Mouse (Mus musculus) MEL (cell line): ENCODE measurements around the gene Hmx2. TPM values are rescaled to one million over a fixed set of nuclear protein-coding genes. Genes with fewer than 3 reads are reported as not detected.
A peak's percentile ranks its signal among the peaks of the same experiment; 100 is the strongest.

ENCODE experiments used
- DNase-seq: peaks from one replicate; pipeline ENCODE4 v3.0.0; 2011; ENCODE audit warnings: low read depth, low spot score
- H3K27ac ChIP-seq: 2 replicates; pipeline ENCODE4 v1.5.1; 2012; ENCODE audit warnings: low read depth, mild to moderate bottlenecking, control low read depth, low read length, moderate library complexity; ENCODE audit not compliant: control insufficient read depth
- H3K27me3 ChIP-seq, 2 experiments: fragments of 150-350 bp in 1 of 2; sonication (generic) in 1 of 2; 2 replicates each; pipeline ENCODE4 v1.6.1; 2012; ENCODE audit warnings: low read length in 2 of 2, mild to moderate bottlenecking in 2 of 2, improper control_type of control experiment in 1 of 2, moderate library complexity in 1 of 2; ENCODE audit not compliant: insufficient read depth in 2 of 2, control insufficient read depth in 1 of 2
- H3K36me3 ChIP-seq, 2 experiments: 2 replicates each; pipeline ENCODE4 v1.6.1; 2012 to 2014; ENCODE audit warnings: low read length in 2 of 2, improper control_type of control experiment in 1 of 2, inconsistent platforms in 1 of 2, mild to moderate bottlenecking in 1 of 2; ENCODE audit not compliant: insufficient read depth in 2 of 2, control insufficient read depth in 1 of 2
- H3K4me1 ChIP-seq, 2 experiments: fragments of 150-350 bp in 1 of 2; sonication (generic) in 1 of 2; 2 replicates each; pipeline ENCODE4 v1.6.1; 2012; ENCODE audit warnings: low read length in 2 of 2, improper control_type of control experiment in 1 of 2, mild to moderate bottlenecking in 1 of 2; ENCODE audit not compliant: insufficient read depth in 2 of 2, control insufficient read depth in 1 of 2
- H3K4me3 ChIP-seq, 2 experiments: fragments of 150-350 bp in 1 of 2; sonication (generic) in 1 of 2; 2 replicates each; pipeline ENCODE4 v1.5.1; 2012; ENCODE audit warnings: low read depth in 2 of 2, low read length in 2 of 2, mild to moderate bottlenecking in 2 of 2, moderate library complexity in 2 of 2, control low read depth in 1 of 2, improper control_type of control experiment in 1 of 2; ENCODE audit not compliant: control insufficient read depth in 1 of 2, insufficient read depth in 1 of 2
- H3K79me2 ChIP-seq: 2 replicates; pipeline ENCODE4 v1.6.1; 2012; ENCODE audit warnings: mild to moderate bottlenecking, low read length, moderate library complexity; ENCODE audit not compliant: control insufficient read depth, poor library complexity, insufficient read depth
- H3K9ac ChIP-seq: 2 replicates; pipeline ENCODE4 v1.6.1; 2012; ENCODE audit warnings: low read depth, mild to moderate bottlenecking, control low read depth, low read length, moderate library complexity; ENCODE audit not compliant: control insufficient read depth, poor library complexity, severe bottlenecking
- H3K9me3 ChIP-seq: fragments of 150-350 bp; sonication (generic); replicated peaks from 2 replicates; pipeline ENCODE4 v1.6.1; 2012; ENCODE audit warnings: mild to moderate bottlenecking, low read length, improper control_type of control experiment, moderate library complexity; ENCODE audit not compliant: insufficient read depth
- CHD1 ChIP-seq: IDR thresholded peaks from 2 replicates; pipeline ENCODE4 v1.6.1; 2012; ENCODE audit warnings: low read depth, mild to moderate bottlenecking, inconsistent platforms, low read length, improper control_type of control experiment
- CHD2 ChIP-seq: IDR thresholded peaks from 2 replicates; pipeline ENCODE4 v1.6.1; 2011; ENCODE audit warnings: low read length, improper control_type of control experiment
- EP300 ChIP-seq, 2 experiments: IDR thresholded peaks; 2 replicates each; pipeline ENCODE4 v1.6.1; 2011; ENCODE audit warnings: improper control_type of control experiment in 2 of 2, low read length in 2 of 2, low read depth in 1 of 2, mild to moderate bottlenecking in 1 of 2
- ETS1 ChIP-seq: IDR thresholded peaks from 2 replicates; pipeline ENCODE4 v1.6.1; 2012; ENCODE audit warnings: low read depth, mild to moderate bottlenecking, inconsistent platforms, low read length, improper control_type of control experiment, moderate library complexity
- POLR2A ChIP-seq, 2 experiments: IDR thresholded peaks; 2 replicates each; pipeline ENCODE4 v1.6.1; 2011 to 2012; ENCODE audit warnings: low read length in 2 of 2, mild to moderate bottlenecking in 2 of 2, control low read depth in 1 of 2, improper control_type of control experiment in 1 of 2, low read depth in 1 of 2, moderate library complexity in 1 of 2; ENCODE audit not compliant: control insufficient read depth in 1 of 2, insufficient read depth in 1 of 2, poor library complexity in 1 of 2
- UBTF ChIP-seq: IDR thresholded peaks from 2 replicates; pipeline ENCODE4 v1.6.1; 2012; ENCODE audit warnings: low read depth, mild to moderate bottlenecking, inconsistent platforms, low read length, improper control_type of control experiment, moderate library complexity, borderline replicate concordance; ENCODE audit not compliant: insufficient read depth
- USF1 ChIP-seq: IDR thresholded peaks from 2 replicates; pipeline ENCODE4 v1.6.1; 2014; ENCODE audit warnings: low read depth, mild to moderate bottlenecking, inconsistent platforms, low read length, improper control_type of control experiment, moderate library complexity
- ZC3H11A ChIP-seq: IDR thresholded peaks from 2 replicates; pipeline ENCODE4 v1.6.1; 2012; ENCODE audit warnings: low read depth, mild to moderate bottlenecking, inconsistent platforms, low read length, improper control_type of control experiment
- polyA plus RNA-seq, 2 experiments: library from polyadenylated mRNA; stranded (reverse) in 1 of 2; unstranded in 1 of 2; fragments of >175 nt in 1 of 2; fragments of >200 nt in 1 of 2; gene quantifications; 2 replicates each; pipeline versions ENCODE4 v1.2.1 to v1.2.4; 2012; ENCODE audit warnings: low replicate concordance in 2 of 2, low read depth in 1 of 2; ENCODE audit not compliant: insufficient read length in 2 of 2, insufficient read depth in 1 of 2, missing spikeins in 1 of 2
- total RNA-seq: library from RNA; depleted of rRNA; stranded (reverse); fragments of 300-350 nt; gene quantifications from 2 replicates; pipeline ENCODE4 v1.2.3, GENCODE M21; 2012

Hmx2 gene
- total and polyA plus RNA-seq, 3 experiments = 1.9 to 6.4 TPM; not detected in 1

- TF ChIP-seq POLR2A (IDR thresholded peaks at IDR 0.05; ENCODE audit: control insufficient read depth in 1 of 2, insufficient read depth in 1 of 2, low read depth in 1 of 2, low read length in 2 of 2, poor library complexity in 1 of 2) = peak in 1 of 2 experiments; percentile 26; a peak in 1 of 4 replicates
- no peak for TF ChIP-seq USF1
- TF ChIP-seq ZC3H11A = no peak
These were observed 26.7 kb downstream of the Hmx2 start for GRCm38 (mm10) chr7:131575246-131575645.

GRCm38 (mm10) chr7:131582178-131582577 is 33.6 kb downstream of the Hmx2 start:
- no peak overlapping the region for H3K27ac ChIP-seq
- no peak for TF ChIP-seq ETS1
- TF ChIP-seq CHD2 = no peak
- H3K36me3 ChIP-seq = no peaks in the 10 kb centered on the region
- H3K4me1 ChIP-seq = no peaks in the 10 kb centered on the region
- H3K9me3 ChIP-seq = no peaks in the 10 kb centered on the region
- H3K9ac ChIP-seq = no peak overlapping the region
- no peaks in the 10 kb centered on the region for H3K79me2 ChIP-seq
- H3K27me3 ChIP-seq = peaks cover 0 to 1% of the 10 kb centered on the region in 2 experiments; a peak in 1 of 4 replicates
- no peak overlapping the region for H3K4me3 ChIP-seq
- DNase-seq = no peak

More at GRCm38 (mm10) chr7:131575246-131575645, 26.7 kb downstream of the Hmx2 start:
- Histone ChIP-seq H3K79me2 (no peaks in the 10 kb centered on the region), H3K9me3 (no peaks in the 10 kb centered on the region), H3K9ac (no peak overlapping the region), H3K4me3 (no peak overlapping the region), H3K4me1 (no peaks in the 10 kb centered on the region), H3K27me3 (no peaks in the 10 kb centered on the region), H3K27ac (no peak overlapping the region), H3K36me3 (peaks cover 0 to 7% of the 10 kb centered on the region in 2 experiments; a peak in 2 of 4 replicates)
- DNase-seq = no peak

GRCm38 (mm10) chr7:131585551-131585950 is 37.0 kb downstream of the Hmx2 start:
- Histone ChIP-seq H3K9me3 (no peaks in the 10 kb centered on the region), H3K36me3 (no peaks in the 10 kb centered on the region), H3K9ac (no peak overlapping the region), H3K27me3 (peaks cover 0 to 1% of the 10 kb centered on the region in 2 experiments; a peak in 1 of 4 replicates), H3K79me2 (no peaks in the 10 kb centered on the region), H3K4me3 (no peak overlapping the region), H3K4me1 (no peaks in the 10 kb centered on the region), H3K27ac (no peak overlapping the region)
- DNase-seq = no peak
- TF ChIP-seq UBTF = no peak
- no peak for TF ChIP-seq ETS1
- no peak for TF ChIP-seq EP300 (IDR thresholded peaks at IDR 0.05; ENCODE audit: low read depth in 1 of 2, low read length in 2 of 2)
- no peak for TF ChIP-seq CHD1
- TF ChIP-seq, all 39 proteins: peak for 0
